11 mouse cellular contexts compared by ENCODE assay signal in genomic region chr13:9140204-9140603, GRCm38 (mm10). TPM values are rescaled to one million over a fixed set of nuclear protein-coding genes. Genes with fewer than 3 reads are reported as not detected.
DNase-seq lines count a peak whose midpoint lies in the region; ATAC-seq and TF ChIP-seq lines count a peak whose summit lies in the region.
"Had no signal": no experiment of that assay in that cellular context is flagged by ENCODE, and none has a peak within 500 bp of the region (broad histone marks: within the 10 kb centered on the region; RNA-seq: fewer than 3 reads in every experiment).

No protein-coding gene starts in this region.

- no peak overlapping the region for H3K9ac ChIP-seq in kidney, embryonic 15.5 days
- H3K9ac ChIP-seq in kidney, embryonic 14.5 days (ENCODE audit: low read depth, low read length) = no peak overlapping the region
- H3K9ac ChIP-seq: forebrain, embryonic 13.5 days; liver, embryonic 14.5 days had no signal

- no peaks in the 10 kb centered on the region for H3K4me1 ChIP-seq in kidney, embryonic 15.5 days
- H3K4me1 ChIP-seq in kidney, embryonic 14.5 days (ENCODE audit: control insufficient read depth, insufficient read depth, low read length) = no peaks in the 10 kb centered on the region
- H3K4me1 ChIP-seq in embryonic fibroblast, embryonic 13.5 days (ENCODE audit: control insufficient read depth, insufficient read depth, low read length) = peaks cover 16% of the 10 kb centered on the region
- no peaks in the 10 kb centered on the region for H3K4me1 ChIP-seq in embryonic facial prominence, embryonic 10.5 days

- no peak overlapping the region for H3K27ac ChIP-seq in kidney, embryonic 15.5 days
- no peak overlapping the region for H3K27ac ChIP-seq in kidney, embryonic 14.5 days (ENCODE audit: low read depth, low read length)
- H3K27ac ChIP-seq in embryonic fibroblast, embryonic 13.5 days (ENCODE audit: insufficient read depth, low read length) = peak overlapping the region; percentile 80; the same call in 1 of the 2 replicates
- H3K27ac ChIP-seq in embryonic facial prominence, embryonic 10.5 days (replicated peaks) = no peak overlapping the region
- H3K27ac ChIP-seq: forebrain, embryonic 13.5 days; heart, adult 2 months; liver, embryonic 14.5 days had no signal

- no peak overlapping the region for H3K4me3 ChIP-seq in kidney, embryonic 15.5 days (replicated peaks)
- no peak overlapping the region for H3K4me3 ChIP-seq in kidney, embryonic 14.5 days (ENCODE audit: low read length)
- H3K4me3 ChIP-seq in embryonic fibroblast, embryonic 13.5 days (ENCODE audit: insufficient read depth, low read length) = no peak overlapping the region
- H3K4me3 ChIP-seq in embryonic facial prominence, embryonic 10.5 days = no peak overlapping the region
- H3K4me3 ChIP-seq: forebrain, embryonic 13.5 days; heart, adult 2 months had no signal

- H3K36me3 ChIP-seq in kidney, embryonic 15.5 days = peaks cover 90% of the 10 kb centered on the region
- H3K36me3 ChIP-seq in kidney, embryonic 14.5 days (ENCODE audit: control insufficient read depth, insufficient read depth, low read length) = peaks cover 67% of the 10 kb centered on the region
- H3K36me3 ChIP-seq in embryonic facial prominence, embryonic 10.5 days (replicated peaks) = peaks cover 90% of the 10 kb centered on the region

- no peaks in the 10 kb centered on the region for H3K9me3 ChIP-seq in kidney, embryonic 15.5 days (replicated peaks)
- no peaks in the 10 kb centered on the region for H3K9me3 ChIP-seq in kidney, embryonic 14.5 days (ENCODE audit: control insufficient read depth, low read length)
- no peaks in the 10 kb centered on the region for H3K9me3 ChIP-seq in embryonic facial prominence, embryonic 10.5 days
- H3K9me3 ChIP-seq: forebrain, embryonic 13.5 days had no signal

- ATAC-seq in kidney, embryonic 15.5 days (replicated peaks; ENCODE audit: low FRiP score) = peak; percentile 80
- ATAC-seq in kidney, embryonic 14.5 days (ENCODE audit: low FRiP score, low TSS enrichment) = no peak
- ATAC-seq: forebrain, embryonic 13.5 days had no signal

- no peak for TF ChIP-seq CTCF in embryonic fibroblast, embryonic 13.5 days (IDR thresholded peaks at IDR 0.05; ENCODE audit: borderline replicate concordance, insufficient read depth, low read length)

- no peaks in the 10 kb centered on the region for H3K27me3 ChIP-seq in kidney, embryonic 15.5 days
- H3K27me3 ChIP-seq in kidney, embryonic 14.5 days (ENCODE audit: control insufficient read depth, insufficient read depth, low read length) = no peaks in the 10 kb centered on the region
- no peaks in the 10 kb centered on the region for H3K27me3 ChIP-seq in embryonic facial prominence, embryonic 10.5 days (replicated peaks; ENCODE audit: low read depth, poor library complexity, severe bottlenecking)
- H3K27me3 ChIP-seq: forebrain, embryonic 13.5 days had no signal

- 65% methylated on average over 10 of the region's 10 CpGs for WGBS in kidney, embryonic 15.5 days
- 61% methylated on average over 10 of the region's 10 CpGs for WGBS in kidney, embryonic 14.5 days
- 87% methylated on average over 10 of the region's 10 CpGs for WGBS in embryonic facial prominence, embryonic 10.5 days

- peak; percentile 94 for DNase-seq in 416B (ENCODE audit: low read depth)
- DNase-seq in adipocyte (ENCODE audit: low spot score) = peak; percentile 10
- DNase-seq in embryonic facial prominence, embryonic 10.5 days (ENCODE audit: low spot score) = no peak
- no peak for DNase-seq in layer of hippocampus, adult 9-10 months (ENCODE audit: low spot score)
- no peak for DNase-seq in gastrocnemius, postnatal 10 days
- DNase-seq: heart, adult 2 months had no signal

- no peak overlapping the region for H3K4me2 ChIP-seq in kidney, embryonic 15.5 days
- H3K4me2 ChIP-seq in kidney, embryonic 14.5 days (replicated peaks; ENCODE audit: low read depth, low read length) = no peak overlapping the region
- H3K4me2 ChIP-seq: forebrain, embryonic 13.5 days had no signal

- no peak for TF ChIP-seq POLR2A in embryonic fibroblast, embryonic 13.5 days (IDR thresholded peaks at IDR 0.05; ENCODE audit: low read depth, low read length)

RNA-seq across cellular contexts. Expression of gene Larp4b, which starts 46.5 kb away (rescaled TPM):
- 34.5 and 35.2 TPM in 2 replicates for polyA plus RNA-seq in kidney, embryonic 15.5 days (2015; fragmentation: Nextera tagmentation; extraction: Ambion mirVana)
- polyA plus RNA-seq in kidney, embryonic 14.5 days (2014; fragmentation: Nextera tagmentation; extraction: Ambion mirVana) = 35.0 and 46.9 TPM in 2 replicates
- 54.6 and 59.6 TPM in 2 replicates for polyA plus RNA-seq in embryonic fibroblast, embryonic 13.5 days (2011; ENCODE audit: insufficient read length, low read depth, missing spikeins)
- 34.3 TPM in 2 replicates for polyA plus RNA-seq in embryonic facial prominence, embryonic 10.5 days (2016; fragmentation: Nextera tagmentation; extraction: Ambion mirVana)
- 10 to 100 TPM; 62.1 to 68.2 TPM for total RNA-seq in gastrocnemius, postnatal 10 days (2021)

Comparison
In these comparisons a context has a peak if more than half of its experiments do, and no peak if none do; other contexts are left out.
1. DNase-seq: peak in 416B (single experiment) and adipocyte (single experiment); none in embryonic facial prominence, embryonic 10.5 days (single experiment), layer of hippocampus, adult 9-10 months (single experiment) and gastrocnemius, postnatal 10 days (single experiment).